Mouse (Mus musculus): ENCODE data around the gene Cd300lg.

GRCm38 (mm10) chr11:102070426-102070825 is 29.1 kb downstream of the Cd300lg start:
- TF ChIP-seq CTCF (IDR thresholded peaks at IDR 0.05; ENCODE audit: low read depth, low read length) (no peak), TAL1 (conservative IDR thresholded peaks at IDR 0.05; ENCODE audit: low read depth, low read length) (no peak), GATA1 (IDR thresholded peaks at IDR 0.05; ENCODE audit: borderline replicate concordance, low read length) (no peak), POLR2AphosphoS5 (IDR thresholded peaks at IDR 0.05; ENCODE audit: insufficient replicate concordance, low read depth, low read length) (no peak)

All from G1E (cell line).